Mouse (Mus musculus): ENCODE measurements around the gene Rptor.

GRCm38 (mm10) chr11:119824072-119824649, 221.5 kb downstream of the Rptor start:
- no peak for TF ChIP-seq POLR2A (IDR thresholded peaks at IDR 0.05; ENCODE audit: control insufficient read depth in 1 of 2, insufficient read depth in 1 of 2, low read depth in 1 of 2, low read length in 2 of 2, poor library complexity in 1 of 2)
- no peak for TF ChIP-seq KAT2A (conservative IDR thresholded peaks at IDR 0.05; ENCODE audit: low read depth, low read length)
- TF ChIP-seq TBP (IDR thresholded peaks at IDR 0.05; ENCODE audit: low read depth, low read length): no peak

All from MEL (cell line).